Mouse (Mus musculus): ENCODE measurements around the gene Nme7. TPM values are rescaled to one million over a fixed set of nuclear protein-coding genes. Genes with fewer than 3 reads are reported as not detected.

Gene Nme7
- polyA plus RNA-seq, 1 experiment: 5.1 TPM

GRCm38 (mm10) chr1:164474778-164475511 lies 171.0 kb downstream of the Nme7 start:
- Histone ChIP-seq H3K4me3 (replicated peaks) (no peak overlapping the region), H3K4me1 (no peaks in the 10 kb centered on the region), H3K27me3 (replicated peaks) (peaks cover 8% of the 10 kb centered on the region), H3K9me3 (no peaks in the 10 kb centered on the region), H3K36me3 (replicated peaks; ENCODE audit: low read length) (no peaks in the 10 kb centered on the region)
- TF ChIP-seq FLI1 (IDR thresholded peaks at IDR 0.05; ENCODE audit: low read length): no peak
- no peak for TF ChIP-seq GATA1 (IDR thresholded peaks at IDR 0.05; ENCODE audit: borderline replicate concordance, low read length)

GRCm38 (mm10) chr1:164475895-164476294 lies 172.0 kb downstream of the Nme7 start:
- Histone ChIP-seq H3K9me3 (no peaks in the 10 kb centered on the region), H3K27me3 (replicated peaks) (peaks cover 6% of the 10 kb centered on the region), H3K4me3 (replicated peaks) (no peak overlapping the region), H3K36me3 (replicated peaks; ENCODE audit: low read length) (no peaks in the 10 kb centered on the region), H3K4me1 (no peaks in the 10 kb centered on the region)
- TF ChIP-seq FLI1 (IDR thresholded peaks at IDR 0.05; ENCODE audit: low read length): no peak
- no peak for TF ChIP-seq GATA1 (IDR thresholded peaks at IDR 0.05; ENCODE audit: borderline replicate concordance, low read length)

GRCm38 (mm10) chr1:164480755-164481644 lies 177.1 kb downstream of the Nme7 start:
- H3K4me1 ChIP-seq: no peaks in the 10 kb centered on the region
- H3K4me3 ChIP-seq (replicated peaks): no peak overlapping the region
- H3K9me3 ChIP-seq: no peaks in the 10 kb centered on the region
- TF ChIP-seq GATA1 (IDR thresholded peaks at IDR 0.05; ENCODE audit: borderline replicate concordance, low read length) (no peak), FLI1 (IDR thresholded peaks at IDR 0.05; ENCODE audit: low read length) (no peak)
- peaks cover 2% of the 10 kb centered on the region for H3K27me3 ChIP-seq (replicated peaks)
- H3K36me3 ChIP-seq (replicated peaks; ENCODE audit: low read length): no peaks in the 10 kb centered on the region

DNA sequence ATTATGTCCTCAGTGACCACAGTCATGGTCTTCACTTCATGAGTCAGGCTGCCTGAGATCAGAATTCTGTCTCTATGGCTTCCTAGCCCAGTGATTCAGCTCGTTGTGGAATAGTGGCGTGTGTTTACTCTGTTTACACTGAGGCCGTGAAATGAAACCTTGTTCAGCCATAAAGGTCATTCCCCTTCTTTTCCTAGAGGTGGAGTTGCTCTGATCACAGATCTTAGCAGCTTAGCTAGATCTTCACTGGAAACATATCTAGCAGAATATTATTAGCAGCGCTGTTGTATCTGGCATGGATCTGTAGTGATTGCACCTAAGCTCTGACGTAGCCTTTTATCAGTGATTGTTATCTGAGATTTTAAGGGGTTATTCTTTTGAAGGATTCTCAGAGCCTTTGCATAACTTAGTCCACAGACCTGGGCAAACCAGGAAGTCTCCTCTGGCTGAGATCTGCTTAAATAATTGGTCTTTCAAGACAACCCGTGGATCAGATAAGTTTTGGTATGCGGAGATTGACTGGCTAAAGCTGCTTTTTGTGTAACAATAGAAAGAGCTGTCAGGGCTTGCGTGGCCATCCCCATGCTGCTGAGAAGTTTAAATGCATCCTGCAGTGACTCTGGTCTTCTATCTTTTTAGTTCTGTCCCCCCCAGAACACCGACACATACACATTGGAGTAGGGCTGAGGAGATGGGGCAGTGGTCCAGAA lies 177.9 kb downstream of the Nme7 start:
- Histone ChIP-seq H3K27me3 (replicated peaks) (peaks cover 2% of the 10 kb centered on the region), H3K9me3 (no peaks in the 10 kb centered on the region), H3K4me3 (replicated peaks) (no peak overlapping the region), H3K36me3 (replicated peaks; ENCODE audit: low read length) (no peaks in the 10 kb centered on the region), H3K4me1 (no peaks in the 10 kb centered on the region)
- no peak for TF ChIP-seq FLI1 (IDR thresholded peaks at IDR 0.05; ENCODE audit: low read length)
- TF ChIP-seq GATA1 (IDR thresholded peaks at IDR 0.05; ENCODE audit: borderline replicate concordance, low read length): no peak

- no peaks in the 10 kb centered on the region for H3K9me3 ChIP-seq
- no peak for TF ChIP-seq FLI1 (IDR thresholded peaks at IDR 0.05; ENCODE audit: low read length)
- no peak for TF ChIP-seq GATA1 (IDR thresholded peaks at IDR 0.05; ENCODE audit: borderline replicate concordance, low read length)
- peaks cover 2% of the 10 kb centered on the region for H3K27me3 ChIP-seq (replicated peaks)
- no peaks in the 10 kb centered on the region for H3K36me3 ChIP-seq (replicated peaks; ENCODE audit: low read length)
- H3K4me1 ChIP-seq: no peaks in the 10 kb centered on the region
- no peak overlapping the region for H3K4me3 ChIP-seq (replicated peaks)
Measured at GRCm38 (mm10) chr1:164482833-164483232, 178.9 kb downstream of the Nme7 start.

- TF ChIP-seq FLI1 (IDR thresholded peaks at IDR 0.05; ENCODE audit: low read length): no peak
- H3K9me3 ChIP-seq: no peaks in the 10 kb centered on the region
- H3K4me3 ChIP-seq (replicated peaks): no peak overlapping the region
- no peaks in the 10 kb centered on the region for H3K36me3 ChIP-seq (replicated peaks; ENCODE audit: low read length)
- peaks cover 2% of the 10 kb centered on the region for H3K27me3 ChIP-seq (replicated peaks)
- no peaks in the 10 kb centered on the region for H3K4me1 ChIP-seq
Measured at GRCm38 (mm10) chr1:164483728-164484127, 179.8 kb downstream of the Nme7 start.

Other genes with a start within 250 kb of the Nme7 start
- gene Sell, start 242.1 kb upstream of the Nme7 start, polyA plus RNA-seq (2012; ENCODE audit: insufficient read depth, low replicate concordance): 1.9 TPM in 1 of 2 replicates, not detected in the other
- 197 and 302 TPM in 2 replicates for gene Selp, start 188.9 kb upstream of the Nme7 start, polyA plus RNA-seq (2012; ENCODE audit: insufficient read depth, low replicate concordance)
- 2.2 and 15.1 TPM in 2 replicates for gene F5, start 152.3 kb upstream of the Nme7 start, polyA plus RNA-seq (2012; ENCODE audit: insufficient read depth, low replicate concordance)
- 7.3 and 23.4 TPM in 2 replicates for gene Slc19a2, start 55.1 kb upstream of the Nme7 start, polyA plus RNA-seq (2012; ENCODE audit: insufficient read depth, low replicate concordance)
- 3.5 TPM in 1 of 2 replicates, not detected in the other for gene Ccdc181, start 28.5 kb upstream of the Nme7 start, polyA plus RNA-seq (2012; ENCODE audit: insufficient read depth, low replicate concordance)
- 2.1 TPM in 1 of 2 replicates, not detected in the other for gene Blzf1, start 3.4 kb downstream of the Nme7 start, polyA plus RNA-seq (2012; ENCODE audit: insufficient read depth, low replicate concordance)
- 1.8 TPM in 1 of 2 replicates, not detected in the other for gene Atp1b1, start 154.2 kb downstream of the Nme7 start, polyA plus RNA-seq (2012; ENCODE audit: insufficient read depth, low replicate concordance)